Mouse (Mus musculus): ENCODE data around the gene Klk1b3. TPM values are rescaled to one million over a fixed set of nuclear protein-coding genes. Genes with fewer than 3 reads are reported as not detected.
"Not testable (repeated sequence)": the region's sequence is repeated elsewhere in the genome, so short reads cannot be mapped to it uniquely, and the experiment has no call there.

The Klk1b3 gene
- polyA plus RNA-seq, 1 experiment from 2014 or later, result 0.36 TPM

DNA sequence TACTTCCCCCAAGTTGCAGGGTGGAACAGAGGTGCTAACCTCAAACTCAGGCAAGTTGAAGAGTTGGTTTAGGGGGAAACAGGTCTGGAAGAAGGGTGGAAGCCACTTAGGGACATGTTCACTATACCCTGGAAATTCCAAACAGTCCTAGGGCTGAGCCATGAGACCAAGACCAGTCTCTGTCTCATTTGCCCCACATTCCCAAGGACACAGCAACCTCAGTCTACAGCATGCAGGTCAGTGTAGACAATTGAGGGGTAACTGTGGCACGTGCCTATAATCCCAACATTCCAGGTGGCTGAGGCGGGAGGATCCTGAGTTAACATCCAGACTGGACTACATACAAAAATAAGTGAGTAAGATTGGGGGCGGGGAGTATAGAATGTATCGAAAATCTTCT lies 51.3 kb downstream of the Klk1b3 start:
- H3K36me3 ChIP-seq (ENCODE audit: insufficient read depth, low read length), result peaks cover 29% of the 10 kb centered on the region
- H3K4me1 ChIP-seq (replicated peaks; ENCODE audit: insufficient read depth, low read length), result peaks cover 12% of the 10 kb centered on the region
- H3K9me3 ChIP-seq (replicated peaks; ENCODE audit: low read length), result no peaks in the 10 kb centered on the region
- 90% methylated on average over 4 of the region's 4 CpGs for WGBS
- H3K4me2 ChIP-seq (ENCODE audit: low read length), result no peak overlapping the region
- no peak overlapping the region for H3K4me3 ChIP-seq (replicated peaks; ENCODE audit: low read depth, low read length)
- no peak overlapping the region for H3K27ac ChIP-seq
- H3K27me3 ChIP-seq (ENCODE audit: insufficient read depth, low read length), result no peaks in the 10 kb centered on the region
- TF ChIP-seq CTCF (IDR thresholded peaks at IDR 0.05; ENCODE audit: low read depth), result no peak
- no peak for DNase-seq (ENCODE audit: low spot score)
- no peak overlapping the region for H3K9ac ChIP-seq (ENCODE audit: low read depth, low read length)
- no peak for ATAC-seq (replicated peaks; ENCODE audit: low FRiP score, low read depth)

DNA sequence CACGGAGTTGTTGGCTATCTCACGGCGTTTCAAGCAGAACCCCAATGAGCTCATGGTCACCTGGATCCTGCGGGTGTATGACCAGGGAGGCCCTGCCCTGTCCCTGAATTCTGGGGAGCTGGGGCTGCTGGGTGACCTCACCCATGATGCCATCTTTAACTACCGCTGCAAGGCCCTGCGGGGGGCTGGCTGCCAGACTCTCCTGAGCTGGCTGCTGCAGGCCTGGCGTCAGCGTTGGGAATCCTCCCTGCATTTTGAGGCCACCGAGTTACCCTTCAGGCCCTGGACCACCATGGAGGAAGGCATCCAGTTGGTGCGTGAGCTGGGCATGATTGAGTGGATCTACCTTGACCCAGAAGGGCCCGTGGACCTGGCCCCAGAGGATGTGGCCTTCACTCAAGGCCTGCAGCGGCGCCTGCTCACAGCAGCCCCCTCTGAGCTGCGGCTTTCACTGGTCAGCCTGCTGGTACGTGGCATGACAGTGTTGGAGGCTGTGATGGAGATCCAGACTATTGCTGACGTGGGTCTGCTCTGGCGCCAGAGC lies 52.8 kb downstream of the Klk1b3 start:
- H3K27ac ChIP-seq; H3K4me1 ChIP-seq (replicated peaks; ENCODE audit: insufficient read depth, low read length); H3K27me3 ChIP-seq (ENCODE audit: insufficient read depth, low read length); ATAC-seq (replicated peaks; ENCODE audit: low FRiP score, low read depth); DNase-seq (ENCODE audit: low spot score); H3K9ac ChIP-seq (ENCODE audit: low read depth, low read length); H3K9me3 ChIP-seq (replicated peaks; ENCODE audit: low read length); H3K4me3 ChIP-seq (replicated peaks; ENCODE audit: low read depth, low read length); H3K4me2 ChIP-seq (ENCODE audit: low read length): not testable (repeated sequence)
- 91% methylated on average over 17 of the region's 17 CpGs for WGBS
- H3K36me3 ChIP-seq (ENCODE audit: insufficient read depth, low read length), result peaks cover 29% of the 10 kb centered on the region

Other genes starting within 250 kb of the Klk1b3 start
- gene Klk1b8, start 247.5 kb upstream of the Klk1b3 start, polyA plus RNA-seq (2015; fragmentation: Nextera tagmentation; extraction: Ambion mirVana), result 0.18 and 0.75 TPM in 2 replicates
- gene Klk1b1, start 231.4 kb upstream of the Klk1b3 start, polyA plus RNA-seq (2015; fragmentation: Nextera tagmentation; extraction: Ambion mirVana), result not detected in 2 replicates
- gene Klk1b9, start 222.1 kb upstream of the Klk1b3 start, polyA plus RNA-seq (2015; fragmentation: Nextera tagmentation; extraction: Ambion mirVana), result 0.39 and 0.47 TPM in 2 replicates
- gene Klk1b11, start 202.3 kb upstream of the Klk1b3 start, polyA plus RNA-seq (2015; fragmentation: Nextera tagmentation; extraction: Ambion mirVana), result 0.22 TPM in 2 replicates
- not detected in 2 replicates for gene Klk1b26, start 186.0 kb upstream of the Klk1b3 start, polyA plus RNA-seq (2015; fragmentation: Nextera tagmentation; extraction: Ambion mirVana)
- 0.22 TPM in 1 of 2 replicates, not detected in the other for gene Klk1b27, start 145.9 kb upstream of the Klk1b3 start, polyA plus RNA-seq (2015; fragmentation: Nextera tagmentation; extraction: Ambion mirVana)
- gene Klk1b21, start 95.9 kb upstream of the Klk1b3 start, polyA plus RNA-seq (2015; fragmentation: Nextera tagmentation; extraction: Ambion mirVana), result not detected in 2 replicates
- gene Klk1b22, start 85.5 kb upstream of the Klk1b3 start, polyA plus RNA-seq (2015; fragmentation: Nextera tagmentation; extraction: Ambion mirVana), result 0.18 TPM in 1 of 2 replicates, not detected in the other
- gene Klk1b16, start 61.4 kb upstream of the Klk1b3 start, polyA plus RNA-seq (2015; fragmentation: Nextera tagmentation; extraction: Ambion mirVana), result not detected in 2 replicates
- 0.17 and 0.74 TPM in 2 replicates for gene Klk1b24, start 10.0 kb upstream of the Klk1b3 start, polyA plus RNA-seq (2015; fragmentation: Nextera tagmentation; extraction: Ambion mirVana)
- 0.18 and 0.23 TPM in 2 replicates for gene Klk1b4, start 9.2 kb downstream of the Klk1b3 start, polyA plus RNA-seq (2015; fragmentation: Nextera tagmentation; extraction: Ambion mirVana)
- gene Klk1b5, start 17.8 kb downstream of the Klk1b3 start, polyA plus RNA-seq (2015; fragmentation: Nextera tagmentation; extraction: Ambion mirVana), result 0.33 and 0.71 TPM in 2 replicates
- gene Klk1, start 27.2 kb downstream of the Klk1b3 start, polyA plus RNA-seq (2015; fragmentation: Nextera tagmentation; extraction: Ambion mirVana), result 83.3 and 125 TPM in 2 replicates
- not detected in 2 replicates for gene Gm36864, start 38.0 kb downstream of the Klk1b3 start, polyA plus RNA-seq (2015; fragmentation: Nextera tagmentation; extraction: Ambion mirVana)
- gene 1700028J19Rik, start 48.5 kb downstream of the Klk1b3 start, polyA plus RNA-seq (2015; fragmentation: Nextera tagmentation; extraction: Ambion mirVana), result 5.7 and 6.0 TPM in 2 replicates
- gene 2410002F23Rik, start 48.5 kb downstream of the Klk1b3 start, polyA plus RNA-seq (2015; fragmentation: Nextera tagmentation; extraction: Ambion mirVana), result 125 and 133 TPM in 2 replicates
- gene Acp4, start 59.2 kb downstream of the Klk1b3 start, polyA plus RNA-seq (2015; fragmentation: Nextera tagmentation; extraction: Ambion mirVana), result not detected in 2 replicates
- gene Gm15517, start 63.3 kb downstream of the Klk1b3 start, polyA plus RNA-seq (2015; fragmentation: Nextera tagmentation; extraction: Ambion mirVana), result not detected in 2 replicates
- 5.1 and 6.0 TPM in 2 replicates for gene Clec11a, start 108.7 kb downstream of the Klk1b3 start, polyA plus RNA-seq (2015; fragmentation: Nextera tagmentation; extraction: Ambion mirVana)
- gene Shank1, start 112.1 kb downstream of the Klk1b3 start, polyA plus RNA-seq (2015; fragmentation: Nextera tagmentation; extraction: Ambion mirVana), result 0.68 and 1.1 TPM in 2 replicates
- 3.3 and 3.5 TPM in 2 replicates for gene Syt3, start 185.9 kb downstream of the Klk1b3 start, polyA plus RNA-seq (2015; fragmentation: Nextera tagmentation; extraction: Ambion mirVana)
- 1.3 and 1.4 TPM in 2 replicates for gene 1700008O03Rik, start 187.6 kb downstream of the Klk1b3 start, polyA plus RNA-seq (2015; fragmentation: Nextera tagmentation; extraction: Ambion mirVana)
- gene Lrrc4b, start 230.8 kb downstream of the Klk1b3 start, polyA plus RNA-seq (2015; fragmentation: Nextera tagmentation; extraction: Ambion mirVana), result 0.26 and 0.42 TPM in 2 replicates